Mouse (Mus musculus): ENCODE measurements around the gene Becn1. TPM values are rescaled to one million over a fixed set of nuclear protein-coding genes. Genes with fewer than 3 reads are reported as not detected.

The Becn1 gene
- polyA plus RNA-seq (2015; fragmentation: Nextera tagmentation; extraction: Ambion mirVana), result 136 and 151 TPM in 2 replicates

GRCm38 (mm10) chr11:101302004-101302798 is at the start of gene Becn1:
Gene Becn1 (minus strand): TSS chr11:101302286.
- Histone ChIP-seq H3K9me3 (ENCODE audit: control insufficient read depth, low read length) (no peaks in the 10 kb centered on the region), H3K27me3 (ENCODE audit: control insufficient read depth, insufficient read depth, low read depth, low read length) (no peaks in the 10 kb centered on the region), H3K4me1 (replicated peaks; ENCODE audit: control insufficient read depth, insufficient read depth, low read length) (peaks cover 10% of the 10 kb centered on the region), H3K27ac (ENCODE audit: low read length) (no peak within 1 kb of the TSS), H3K4me3 (ENCODE audit: low read length) (peak within 1 kb of the TSS; percentile 79), H3K4me2 (ENCODE audit: low read depth, low read length) (peak within 1 kb of the TSS; percentile 90), H3K36me3 (ENCODE audit: control insufficient read depth, insufficient read depth, low read length) (peaks cover 10% of the 10 kb centered on the region), H3K9ac (ENCODE audit: low read length) (peak within 1 kb of the TSS; percentile 86)
- peak; percentile 96 for ATAC-seq (ENCODE audit: low read depth)
- 5% methylated on average over 39 of the region's 39 CpGs for WGBS

- Histone ChIP-seq H3K9me3 (ENCODE audit: control insufficient read depth, low read length) (no peaks in the 10 kb centered on the region), H3K27me3 (ENCODE audit: control insufficient read depth, insufficient read depth, low read depth, low read length) (no peaks in the 10 kb centered on the region), H3K4me2 (ENCODE audit: low read depth, low read length) (no peak overlapping the region), H3K4me3 (ENCODE audit: low read length) (no peak overlapping the region), H3K36me3 (ENCODE audit: control insufficient read depth, insufficient read depth, low read length) (no peaks in the 10 kb centered on the region), H3K27ac (ENCODE audit: low read length) (no peak overlapping the region), H3K9ac (ENCODE audit: low read length) (no peak overlapping the region), H3K4me1 (replicated peaks; ENCODE audit: control insufficient read depth, insufficient read depth, low read length) (no peaks in the 10 kb centered on the region)
- WGBS, result 51% methylated on average over 3 of the region's 3 CpGs
- no peak for ATAC-seq (ENCODE audit: low read depth)
These were observed 49.6 kb upstream of the Becn1 start for GRCm38 (mm10) chr11:101351721-101352111.

- H3K4me2 ChIP-seq (ENCODE audit: low read depth, low read length), result no peak overlapping the region
- ATAC-seq (ENCODE audit: low read depth), result no peak
- 48% methylated on average over 11 of the region's 11 CpGs for WGBS
These were observed 49.1 kb upstream of the Becn1 start for GRCm38 (mm10) chr11:101351100-101351720.

GRCm38 (mm10) chr11:101349216-101349615 is 47.1 kb upstream of the Becn1 start:
- WGBS, result 69% methylated on average over 3 of the region's 3 CpGs
- no peak overlapping the region for H3K27ac ChIP-seq (ENCODE audit: low read length)

More at GRCm38 (mm10) chr11:101351100-101351720, 49.1 kb upstream of the Becn1 start:
- Histone ChIP-seq H3K9me3 (ENCODE audit: control insufficient read depth, low read length) (no peaks in the 10 kb centered on the region), H3K4me3 (ENCODE audit: low read length) (no peak overlapping the region), H3K27me3 (ENCODE audit: control insufficient read depth, insufficient read depth, low read depth, low read length) (no peaks in the 10 kb centered on the region), H3K9ac (ENCODE audit: low read length) (no peak overlapping the region), H3K36me3 (ENCODE audit: control insufficient read depth, insufficient read depth, low read length) (no peaks in the 10 kb centered on the region), H3K27ac (ENCODE audit: low read length) (no peak overlapping the region), H3K4me1 (replicated peaks; ENCODE audit: control insufficient read depth, insufficient read depth, low read length) (no peaks in the 10 kb centered on the region)

GRCm38 (mm10) chr11:101348774-101349173 is 46.7 kb upstream of the Becn1 start:
- no peak for ATAC-seq (ENCODE audit: low read depth)
- Histone ChIP-seq H3K4me1 (replicated peaks; ENCODE audit: control insufficient read depth, insufficient read depth, low read length) (no peaks in the 10 kb centered on the region), H3K27ac (ENCODE audit: low read length) (no peak overlapping the region), H3K4me3 (ENCODE audit: low read length) (no peak overlapping the region), H3K36me3 (ENCODE audit: control insufficient read depth, insufficient read depth, low read length) (no peaks in the 10 kb centered on the region), H3K27me3 (ENCODE audit: control insufficient read depth, insufficient read depth, low read depth, low read length) (no peaks in the 10 kb centered on the region), H3K4me2 (ENCODE audit: low read depth, low read length) (no peak overlapping the region), H3K9me3 (ENCODE audit: control insufficient read depth, low read length) (no peaks in the 10 kb centered on the region), H3K9ac (ENCODE audit: low read length) (no peak overlapping the region)
- whole genome bisulfite sequencing, result 63% methylated on average over 7 of the region's 7 CpGs

More at GRCm38 (mm10) chr11:101349216-101349615, 47.1 kb upstream of the Becn1 start:
- Histone ChIP-seq H3K9me3 (ENCODE audit: control insufficient read depth, low read length) (no peaks in the 10 kb centered on the region), H3K4me3 (ENCODE audit: low read length) (no peak overlapping the region), H3K4me2 (ENCODE audit: low read depth, low read length) (no peak overlapping the region), H3K27me3 (ENCODE audit: control insufficient read depth, insufficient read depth, low read depth, low read length) (no peaks in the 10 kb centered on the region), H3K4me1 (replicated peaks; ENCODE audit: control insufficient read depth, insufficient read depth, low read length) (no peaks in the 10 kb centered on the region), H3K36me3 (ENCODE audit: control insufficient read depth, insufficient read depth, low read length) (no peaks in the 10 kb centered on the region), H3K9ac (ENCODE audit: low read length) (no peak overlapping the region)
- ATAC-seq (ENCODE audit: low read depth), result no peak

- H3K4me2 ChIP-seq (ENCODE audit: low read depth, low read length), result no peak overlapping the region
- H3K9me3 ChIP-seq (ENCODE audit: control insufficient read depth, low read length), result no peaks in the 10 kb centered on the region
- no peaks in the 10 kb centered on the region for H3K27me3 ChIP-seq (ENCODE audit: control insufficient read depth, insufficient read depth, low read depth, low read length)
- no peak overlapping the region for H3K4me3 ChIP-seq (ENCODE audit: low read length)
- no peaks in the 10 kb centered on the region for H3K4me1 ChIP-seq (replicated peaks; ENCODE audit: control insufficient read depth, insufficient read depth, low read length)
- no peaks in the 10 kb centered on the region for H3K36me3 ChIP-seq (ENCODE audit: control insufficient read depth, insufficient read depth, low read length)
- H3K9ac ChIP-seq (ENCODE audit: low read length), result no peak overlapping the region
- ATAC-seq (ENCODE audit: low read depth), result no peak
- 63% methylated on average over 10 of the region's 10 CpGs for WGBS
- H3K27ac ChIP-seq (ENCODE audit: low read length), result no peak overlapping the region
These were observed 45.1 kb upstream of the Becn1 start for GRCm38 (mm10) chr11:101347083-101347775.

GRCm38 (mm10) chr11:101338123-101338760 is 36.2 kb upstream of the Becn1 start:
- Histone ChIP-seq H3K27ac (ENCODE audit: low read length) (no peak overlapping the region), H3K4me3 (ENCODE audit: low read length) (peak overlapping the region; percentile 28), H3K36me3 (ENCODE audit: control insufficient read depth, insufficient read depth, low read length) (no peaks in the 10 kb centered on the region), H3K4me2 (ENCODE audit: low read depth, low read length) (peak overlapping the region; percentile 54), H3K4me1 (replicated peaks; ENCODE audit: control insufficient read depth, insufficient read depth, low read length) (peaks cover 5% of the 10 kb centered on the region), H3K9me3 (ENCODE audit: control insufficient read depth, low read length) (no peaks in the 10 kb centered on the region), H3K9ac (ENCODE audit: low read length) (no peak overlapping the region), H3K27me3 (ENCODE audit: control insufficient read depth, insufficient read depth, low read depth, low read length) (no peaks in the 10 kb centered on the region)
- ATAC-seq (ENCODE audit: low read depth), result peak; percentile 88
- 1% methylated on average over 9 of the region's 9 CpGs for WGBS

GRCm38 (mm10) chr11:101335685-101336084 is 33.6 kb upstream of the Becn1 start:
- peaks cover 5% of the 10 kb centered on the region for H3K4me1 ChIP-seq (replicated peaks; ENCODE audit: control insufficient read depth, insufficient read depth, low read length)
- no peak overlapping the region for H3K4me3 ChIP-seq (ENCODE audit: low read length)
- 65% methylated on average over 9 of the region's 9 CpGs for WGBS
- no peaks in the 10 kb centered on the region for H3K9me3 ChIP-seq (ENCODE audit: control insufficient read depth, low read length)
- ATAC-seq (ENCODE audit: low read depth), result no peak
- H3K27ac ChIP-seq (ENCODE audit: low read length), result no peak overlapping the region
- H3K4me2 ChIP-seq (ENCODE audit: low read depth, low read length), result no peak overlapping the region
- H3K27me3 ChIP-seq (ENCODE audit: control insufficient read depth, insufficient read depth, low read depth, low read length), result no peaks in the 10 kb centered on the region
- no peak overlapping the region for H3K9ac ChIP-seq (ENCODE audit: low read length)
- H3K36me3 ChIP-seq (ENCODE audit: control insufficient read depth, insufficient read depth, low read length), result no peaks in the 10 kb centered on the region

GRCm38 (mm10) chr11:101334516-101334915 is 32.4 kb upstream of the Becn1 start:
- Histone ChIP-seq H3K9ac (ENCODE audit: low read length) (no peak overlapping the region), H3K9me3 (ENCODE audit: control insufficient read depth, low read length) (no peaks in the 10 kb centered on the region), H3K27ac (ENCODE audit: low read length) (no peak overlapping the region), H3K36me3 (ENCODE audit: control insufficient read depth, insufficient read depth, low read length) (no peaks in the 10 kb centered on the region), H3K4me2 (ENCODE audit: low read depth, low read length) (no peak overlapping the region), H3K4me1 (replicated peaks; ENCODE audit: control insufficient read depth, insufficient read depth, low read length) (peaks cover 5% of the 10 kb centered on the region), H3K4me3 (ENCODE audit: low read length) (no peak overlapping the region), H3K27me3 (ENCODE audit: control insufficient read depth, insufficient read depth, low read depth, low read length) (no peaks in the 10 kb centered on the region)
- ATAC-seq (ENCODE audit: low read depth), result no peak
- WGBS, result 24% methylated on average over 6 of the region's 6 CpGs
